Mouse (Mus musculus) CH12.LX (cell line): Measurements from ENCODE around the gene Sorbs2. TPM values are rescaled to one million over a fixed set of nuclear protein-coding genes. Genes with fewer than 3 reads are reported as not detected.

Source experiments
- DNase-seq: peaks from one replicate; pipeline ENCODE4 v3.0.0-alpha.2; 2013; ENCODE audit errors: extremely low read depth
- H3K27ac ChIP-seq: 2 replicates; pipeline ENCODE4 v1.5.1; 2012; ENCODE audit warnings: low read depth, mild to moderate bottlenecking, control low read depth, moderate library complexity; ENCODE audit not compliant: insufficient read depth
- H3K27me3 ChIP-seq: replicated peaks from 2 replicates; pipeline ENCODE3; 2012; ENCODE audit warnings: inconsistent platforms
- H3K36me3 ChIP-seq, 2 experiments: replicated peaks in 1 of 2; 2 replicates each; pipeline versions ENCODE3 to v1.6.1; 2012; ENCODE audit warnings: inconsistent platforms in 1 of 2, low read length in 1 of 2, mild to moderate bottlenecking in 1 of 2, mixed read lengths in 1 of 2, moderate library complexity in 1 of 2; ENCODE audit not compliant: control insufficient read depth in 1 of 2, insufficient read depth in 1 of 2
- H3K4me1 ChIP-seq, 2 experiments: 2 replicates each; pipeline ENCODE4 v1.6.1; 2012; ENCODE audit warnings: inconsistent platforms in 1 of 2, moderate library complexity in 1 of 2; ENCODE audit not compliant: insufficient read depth in 2 of 2, control insufficient read depth in 1 of 2
- H3K4me2 ChIP-seq: 2 replicates; pipeline ENCODE4 v1.6.1; 2012; ENCODE audit warnings: low read depth, mild to moderate bottlenecking, control low read depth; ENCODE audit not compliant: poor library complexity, insufficient read depth, severe bottlenecking
- H3K4me3 ChIP-seq, 3 experiments: fragments of 150-350 bp in 1 of 3; sonication (generic) in 1 of 3; replicated peaks in 1 of 3; 2 replicates each; pipeline versions ENCODE3 to v1.5.1; 2011 to 2012; ENCODE audit warnings: low read depth in 2 of 3, low read length in 2 of 3, mild to moderate bottlenecking in 2 of 3, moderate library complexity in 2 of 3, control low read depth in 1 of 3, improper control_type of control experiment in 1 of 3, inconsistent platforms in 1 of 3, mixed read lengths in 1 of 3; ENCODE audit not compliant: poor library complexity in 1 of 3
- H3K79me2 ChIP-seq: replicated peaks from 2 replicates; pipeline ENCODE4 v1.6.1; 2012; ENCODE audit warnings: mild to moderate bottlenecking, moderate library complexity; ENCODE audit not compliant: control insufficient read depth, poor library complexity, insufficient read depth, severe bottlenecking; ENCODE audit errors: extremely low read depth
- H3K9ac ChIP-seq: 2 replicates; pipeline ENCODE4 v1.6.1; 2012; ENCODE audit warnings: low read depth, mild to moderate bottlenecking, control low read depth, moderate library complexity; ENCODE audit not compliant: insufficient read depth
- H3K9me3 ChIP-seq: replicated peaks from 2 replicates; pipeline ENCODE3; 2012; ENCODE audit warnings: low read length, inconsistent platforms, mixed read lengths
- CTCF ChIP-seq, 2 experiments: IDR thresholded peaks in 1 of 2; conservative IDR thresholded peaks in 1 of 2; 2 replicates each; pipeline ENCODE4 v1.5.1; 2011 to 2012; ENCODE audit warnings: low read depth in 2 of 2, low read length in 2 of 2, improper control_type of control experiment in 1 of 2, inconsistent platforms in 1 of 2, mild to moderate bottlenecking in 1 of 2, moderate library complexity in 1 of 2
- E2F4 ChIP-seq: IDR thresholded peaks from 2 replicates; pipeline ENCODE4 v1.6.1; 2011; ENCODE audit warnings: low read depth, low read length, improper control_type of control experiment; ENCODE audit not compliant: insufficient replicate concordance
- ELF1 ChIP-seq: IDR thresholded peaks from 2 replicates; pipeline ENCODE4 v1.6.1; 2014; ENCODE audit warnings: low read depth, mild to moderate bottlenecking, inconsistent platforms, low read length, improper control_type of control experiment
- GABPA ChIP-seq: IDR thresholded peaks from 2 replicates; pipeline ENCODE4 v1.6.1; 2012; ENCODE audit warnings: low read depth, low read length, improper control_type of control experiment, inconsistent platforms; ENCODE audit not compliant: insufficient replicate concordance
- HCFC1 ChIP-seq: IDR thresholded peaks from 2 replicates; pipeline ENCODE4 v1.6.1; 2012; ENCODE audit warnings: low read depth, mild to moderate bottlenecking, inconsistent platforms, low read length, improper control_type of control experiment
- IRF4 ChIP-seq: IDR thresholded peaks from 2 replicates; pipeline ENCODE4 v1.6.1; 2014; ENCODE audit warnings: low read depth, mild to moderate bottlenecking, inconsistent platforms, low read length, improper control_type of control experiment
- MAZ ChIP-seq: IDR thresholded peaks from 2 replicates; pipeline ENCODE4 v1.6.1; 2012; ENCODE audit warnings: low read depth, mild to moderate bottlenecking, inconsistent platforms, low read length, improper control_type of control experiment, moderate library complexity
- MXI1 ChIP-seq: IDR thresholded peaks from 2 replicates; pipeline ENCODE4 v1.6.1; 2011; ENCODE audit warnings: mild to moderate bottlenecking, low read depth, low read length, improper control_type of control experiment
- POLR2A ChIP-seq: IDR thresholded peaks from 2 replicates; pipeline ENCODE4 v1.6.1; 2011; ENCODE audit warnings: low read depth, mild to moderate bottlenecking, improper control_type of control experiment, low read length
- SIN3A ChIP-seq: IDR thresholded peaks from 2 replicates; pipeline ENCODE4 v1.6.1; 2012; ENCODE audit warnings: low read length, improper control_type of control experiment, inconsistent platforms
- SMC3 ChIP-seq: IDR thresholded peaks from 2 replicates; pipeline ENCODE4 v1.6.1; 2011; ENCODE audit warnings: low read depth, low read length, improper control_type of control experiment
- TBP ChIP-seq: conservative IDR thresholded peaks from 2 replicates; pipeline ENCODE4 v1.6.1; 2011; ENCODE audit warnings: low read depth, low read length, improper control_type of control experiment
- ZKSCAN1 ChIP-seq: IDR thresholded peaks from 2 replicates; pipeline ENCODE4 v1.6.1; 2012; ENCODE audit warnings: low read depth, inconsistent platforms, low read length, improper control_type of control experiment, borderline replicate concordance
- ZMIZ1 ChIP-seq: IDR thresholded peaks from 2 replicates; pipeline ENCODE4 v1.6.1; 2012; ENCODE audit warnings: low read depth, mild to moderate bottlenecking, inconsistent platforms, low read length, improper control_type of control experiment
- ZNF384 ChIP-seq: IDR thresholded peaks from 2 replicates; pipeline ENCODE4 v1.6.1; 2012; ENCODE audit warnings: low read depth, low read length, improper control_type of control experiment, inconsistent platforms
- dilution Hi-C: fragments of 300-500 bp; cut with MboI; formaldehyde crosslinking; loops from 2 replicates; pipeline ENCODE4 v1.14.3; 2020; ENCODE audit warnings: low sequenced_read_pairs; ENCODE audit not compliant: extremely low pct_unique_long_range_greater_than_20kb, extremely low pct_ligation_motif_present
- in situ Hi-C: fragments of 300-500 bp; cut with MboI; formaldehyde crosslinking; loops from 3 replicates; pipeline ENCODE4 v1.14.3; 2019; ENCODE audit warnings: low sequenced_read_pairs, low pct_ligation_motif_present, low pct_unique_long_range_greater_than_20kb, mixed read lengths
- polyA plus RNA-seq: library from polyadenylated mRNA; unstranded; fragments of >175 nt; gene quantifications from 2 replicates; pipeline ENCODE4 v1.2.1, GENCODE M21; 2012; ENCODE audit warnings: low read depth; ENCODE audit not compliant: insufficient read length
- total RNA-seq, 2 experiments: library from RNA; depleted of rRNA; stranded (reverse); fragments of 300-350 nt in 1 of 2; fragments of >200 nt in 1 of 2; gene quantifications; 2 replicates each; pipeline ENCODE4 v1.2.3; 2012 to 2014

Sorbs2 gene
- total and polyA plus RNA-seq, 3 experiments = not detected

- H3K9ac ChIP-seq = no peak overlapping the region
- H3K36me3 ChIP-seq = no peaks in the 10 kb centered on the region
- dilution Hi-C loops = no loop called here
- H3K4me1 ChIP-seq = no peaks in the 10 kb centered on the region
- in situ Hi-C loops = no loop called here
- no peaks in the 10 kb centered on the region for H3K79me2 ChIP-seq
- TF ChIP-seq HCFC1 (no peak), SMC3 (no peak), E2F4 (no peak), POLR2A (no peak), IRF4 (no peak), MAZ (no peak), ZMIZ1 (no peak), CTCF (conservative IDR thresholded peaks at IDR 0.05 in 1 of 2, IDR thresholded peaks at IDR 0.05 in 1 of 2; ENCODE audit: low read depth in 2 of 2, low read length in 2 of 2) (no peak)
- H3K27me3 ChIP-seq = no peaks in the 10 kb centered on the region
- DNase-seq = no peak
- H3K4me3 ChIP-seq = no peak overlapping the region
- no peak overlapping the region for H3K4me2 ChIP-seq
- no peaks in the 10 kb centered on the region for H3K9me3 ChIP-seq
- no peak overlapping the region for H3K27ac ChIP-seq
Observed at GRCm38 (mm10) chr8:45585158-45585557, 77.6 kb downstream of the Sorbs2 start.

GRCm38 (mm10) chr8:45587011-45587410 lies 79.4 kb downstream of the Sorbs2 start:
- Histone ChIP-seq H3K79me2 (no peaks in the 10 kb centered on the region), H3K4me2 (no peak overlapping the region), H3K9me3 (no peaks in the 10 kb centered on the region), H3K4me1 (no peaks in the 10 kb centered on the region), H3K27ac (no peak overlapping the region), H3K36me3 (no peaks in the 10 kb centered on the region), H3K4me3 (no peak overlapping the region), H3K27me3 (no peaks in the 10 kb centered on the region), H3K9ac (no peak overlapping the region)
- dilution Hi-C loops = no loop called here
- in situ Hi-C loops = no loop called here
- TF ChIP-seq TBP (no peak), IRF4 (no peak), E2F4 (no peak), SIN3A (no peak), ZKSCAN1 (no peak), GABPA (no peak)
- no peak for DNase-seq

- TF ChIP-seq IRF4 (no peak), ZNF384 (no peak), ELF1 (no peak), MXI1 (no peak), POLR2A (no peak)
- TF ChIP-seq, all 38 proteins: peak for 0
- no peak overlapping the region for H3K9ac ChIP-seq
- DNase-seq = no peak
- H3K36me3 ChIP-seq = no peaks in the 10 kb centered on the region
- no peak overlapping the region for H3K27ac ChIP-seq
- H3K4me1 ChIP-seq = no peaks in the 10 kb centered on the region
- in situ Hi-C loops = no loop called here
- H3K4me3 ChIP-seq = no peak overlapping the region
- no peaks in the 10 kb centered on the region for H3K27me3 ChIP-seq
- dilution Hi-C loops = no loop called here
- no peaks in the 10 kb centered on the region for H3K9me3 ChIP-seq
- H3K79me2 ChIP-seq = no peaks in the 10 kb centered on the region
- H3K4me2 ChIP-seq = no peak overlapping the region
Observed at GRCm38 (mm10) chr8:45591888-45592287, 84.3 kb downstream of the Sorbs2 start.
